Mouse (Mus musculus): ENCODE results near the gene 4930502E18Rik. TPM values are rescaled to one million over a fixed set of nuclear protein-coding genes. Genes with fewer than 3 reads are reported as not detected.

4930502E18Rik gene
- polyA plus RNA-seq, 1 experiment from 2014 or later = not detected

DNA sequence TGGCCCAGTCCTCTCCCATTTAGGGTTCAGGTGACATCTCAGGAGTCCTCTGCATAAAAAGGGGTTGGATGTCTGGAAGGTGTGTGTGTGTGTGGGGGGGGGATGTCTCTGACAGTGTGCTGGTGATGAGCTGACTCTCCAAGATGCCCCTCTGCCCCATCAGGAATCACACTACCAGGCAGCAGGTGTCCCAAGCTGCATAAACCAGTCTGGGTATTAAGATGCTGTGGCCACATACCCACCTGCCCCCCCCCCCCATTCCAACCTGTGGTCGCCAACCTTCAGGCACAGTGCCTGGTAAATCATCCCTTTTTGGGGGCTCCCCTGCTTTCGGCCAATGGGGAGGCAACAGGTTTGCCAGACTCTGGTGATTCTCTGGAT, 8.7 kb upstream of the 4930502E18Rik start:
- Histone ChIP-seq H3K27me3 (ENCODE audit: control insufficient read depth, insufficient read depth, low read length) (no peaks in the 10 kb centered on the region), H3K9me3 (ENCODE audit: control insufficient read depth, low read length) (no peaks in the 10 kb centered on the region), H3K9ac (ENCODE audit: low read depth, low read length) (no peak overlapping the region), H3K4me2 (replicated peaks; ENCODE audit: low read depth, low read length) (no peak overlapping the region; the same call in 1 of the 2 replicates), H3K27ac (ENCODE audit: low read depth, low read length) (no peak overlapping the region), H3K4me1 (replicated peaks; ENCODE audit: control insufficient read depth, insufficient read depth, low read length) (no peaks in the 10 kb centered on the region), H3K4me3 (ENCODE audit: low read depth, low read length) (no peak overlapping the region), H3K36me3 (ENCODE audit: control insufficient read depth, insufficient read depth, low read length) (no peaks in the 10 kb centered on the region)
- DNase-seq (ENCODE audit: low spot score) = no peak
- 57% methylated on average over 1 of the region's 2 CpGs for WGBS
- ATAC-seq (ENCODE audit: low FRiP score) = peak; percentile 36

DNA sequence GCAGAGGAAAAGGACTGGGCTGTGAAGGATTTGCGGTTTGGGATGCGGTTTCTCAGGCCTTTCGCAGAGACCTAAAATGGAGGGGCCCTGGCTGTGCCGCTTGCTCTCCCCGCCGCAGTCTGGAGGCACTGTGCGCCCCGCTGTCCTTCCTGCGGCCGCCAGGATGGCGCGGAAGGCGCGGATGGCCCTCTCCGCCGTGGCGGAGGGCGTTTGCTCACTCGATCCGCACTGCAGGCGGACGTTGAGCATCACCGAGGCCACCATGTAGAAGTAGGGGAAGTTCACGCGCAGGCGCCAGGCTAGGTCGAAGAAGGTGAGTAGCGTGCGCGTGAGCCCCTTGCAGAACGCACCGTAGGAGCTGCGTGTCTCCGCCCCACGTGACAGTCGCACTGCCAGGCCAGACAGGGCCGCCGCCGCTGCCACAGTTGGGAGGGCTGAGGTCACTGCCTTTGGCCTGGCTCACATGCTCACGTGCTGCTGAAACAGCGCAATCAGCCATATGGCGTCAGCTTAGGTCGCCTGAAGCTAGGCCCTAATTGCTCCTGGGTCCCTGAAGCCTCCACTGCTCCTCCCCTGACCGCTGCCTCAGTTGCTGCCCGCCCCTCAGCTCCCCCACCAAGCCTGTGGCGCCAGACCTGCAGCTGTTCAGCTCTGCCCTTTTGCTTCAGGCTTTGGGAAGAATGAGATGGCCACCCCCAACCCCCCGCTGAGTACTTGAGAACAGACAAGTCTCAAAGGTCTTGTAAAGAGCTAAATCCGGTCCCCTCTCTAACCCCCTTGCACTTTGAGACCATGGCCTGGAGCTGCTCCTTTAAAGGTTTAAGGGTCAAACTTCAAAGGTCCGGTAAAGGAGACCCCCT, 8.1 kb upstream of the 4930502E18Rik start:
- no peaks in the 10 kb centered on the region for H3K36me3 ChIP-seq (ENCODE audit: control insufficient read depth, insufficient read depth, low read length)
- WGBS = 10% methylated on average over 28 of the region's 49 CpGs
- no peak overlapping the region for H3K27ac ChIP-seq (ENCODE audit: low read depth, low read length)
- H3K4me3 ChIP-seq (ENCODE audit: low read depth, low read length) = peak overlapping the region; percentile 16
- H3K9me3 ChIP-seq (ENCODE audit: control insufficient read depth, low read length) = no peaks in the 10 kb centered on the region
- H3K9ac ChIP-seq (ENCODE audit: low read depth, low read length) = no peak overlapping the region
- H3K4me2 ChIP-seq (replicated peaks; ENCODE audit: low read depth, low read length) = peak overlapping the region; percentile 43
- ATAC-seq (ENCODE audit: low FRiP score) = peak; percentile 88
- H3K27me3 ChIP-seq (ENCODE audit: control insufficient read depth, insufficient read depth, low read length) = no peaks in the 10 kb centered on the region
- DNase-seq (ENCODE audit: low spot score) = peak; percentile 60
- H3K4me1 ChIP-seq (replicated peaks; ENCODE audit: control insufficient read depth, insufficient read depth, low read length) = no peaks in the 10 kb centered on the region

DNA sequence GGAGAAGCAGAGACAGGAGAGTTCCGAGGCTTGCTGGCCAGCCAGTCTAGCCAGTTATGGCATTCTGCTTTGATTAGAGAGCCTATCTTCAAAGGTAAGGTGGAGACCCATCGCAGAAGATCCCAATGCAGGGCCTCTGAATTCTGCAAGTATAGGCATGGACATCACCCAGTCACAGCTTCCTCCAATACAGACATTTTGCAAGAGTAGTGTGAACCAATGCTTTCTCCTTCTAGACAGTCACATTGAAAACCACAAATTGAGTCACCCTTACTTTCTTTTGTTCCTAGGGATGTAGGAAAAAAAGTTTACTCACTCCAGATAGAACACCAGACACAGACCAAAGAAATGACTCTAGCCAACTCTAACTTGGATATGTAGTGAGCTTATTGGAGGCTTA, 4.3 kb downstream of the 4930502E18Rik start:
- no peaks in the 10 kb centered on the region for H3K36me3 ChIP-seq (ENCODE audit: control insufficient read depth, insufficient read depth, low read length)
- no peaks in the 10 kb centered on the region for H3K9me3 ChIP-seq (ENCODE audit: control insufficient read depth, low read length)
- H3K9ac ChIP-seq (ENCODE audit: low read depth, low read length) = no peak overlapping the region
- H3K27ac ChIP-seq (ENCODE audit: low read depth, low read length) = no peak overlapping the region
- no peak overlapping the region for H3K4me3 ChIP-seq (ENCODE audit: low read depth, low read length)
- no peaks in the 10 kb centered on the region for H3K4me1 ChIP-seq (replicated peaks; ENCODE audit: control insufficient read depth, insufficient read depth, low read length)
- H3K4me2 ChIP-seq (replicated peaks; ENCODE audit: low read depth, low read length) = no peak overlapping the region
- no peak for DNase-seq (ENCODE audit: low spot score)
- 77% methylated on average over 2 of the region's 2 CpGs for WGBS
- H3K27me3 ChIP-seq (ENCODE audit: control insufficient read depth, insufficient read depth, low read length) = no peaks in the 10 kb centered on the region
- ATAC-seq (ENCODE audit: low FRiP score) = no peak

DNA sequence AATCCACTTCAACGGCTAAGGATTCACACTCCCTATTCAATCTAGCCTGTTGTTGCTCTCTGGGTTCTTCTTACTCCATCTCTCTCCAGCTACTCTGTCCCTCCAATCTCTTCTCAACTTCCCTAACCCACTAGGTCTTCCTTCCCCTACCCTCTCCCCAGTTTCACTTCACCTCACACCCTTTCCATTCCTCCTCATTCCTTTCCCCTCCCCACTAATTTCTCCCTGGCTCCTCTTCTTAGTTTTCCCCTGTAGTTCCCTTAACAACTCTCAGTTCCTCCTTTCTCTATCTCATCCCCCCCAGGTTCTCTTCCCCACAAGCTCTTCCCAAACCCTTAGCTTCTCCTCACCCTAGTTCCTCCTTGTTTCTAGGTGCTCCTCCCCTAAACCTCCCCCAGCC, 28.2 kb downstream of the 4930502E18Rik start:
- Histone ChIP-seq H3K9me3 (ENCODE audit: control insufficient read depth, low read length) (no peaks in the 10 kb centered on the region), H3K4me3 (ENCODE audit: low read depth, low read length) (no peak overlapping the region), H3K4me2 (replicated peaks; ENCODE audit: low read depth, low read length) (no peak overlapping the region), H3K27me3 (ENCODE audit: control insufficient read depth, insufficient read depth, low read length) (no peaks in the 10 kb centered on the region), H3K4me1 (replicated peaks; ENCODE audit: control insufficient read depth, insufficient read depth, low read length) (no peaks in the 10 kb centered on the region), H3K27ac (ENCODE audit: low read depth, low read length) (no peak overlapping the region), H3K9ac (ENCODE audit: low read depth, low read length) (no peak overlapping the region), H3K36me3 (ENCODE audit: control insufficient read depth, insufficient read depth, low read length) (no peaks in the 10 kb centered on the region)
- 80% methylated on average over 1 of the region's 1 CpGs for WGBS
- DNase-seq (ENCODE audit: low spot score) (no peak), ATAC-seq (ENCODE audit: low FRiP score) (no peak)

DNA sequence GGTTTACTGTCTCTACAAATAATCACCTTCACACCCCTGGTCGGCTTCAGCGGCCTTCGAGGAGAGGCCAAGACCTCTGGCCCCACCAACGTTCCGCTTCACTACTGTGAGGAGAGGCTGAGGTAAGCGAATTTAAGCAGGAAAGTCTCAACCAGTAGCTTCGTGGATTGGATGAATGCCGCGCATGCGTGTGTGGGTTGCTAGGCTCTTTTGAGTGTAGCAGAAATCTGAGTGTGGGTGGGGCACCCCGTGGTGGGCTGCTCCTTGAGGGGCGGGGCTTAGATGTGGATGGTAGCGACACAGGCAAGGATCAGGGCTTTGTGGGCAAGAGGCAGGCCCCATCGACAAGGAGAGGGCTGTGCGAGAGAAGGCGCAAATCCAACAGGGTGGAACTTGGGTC, 33.1 kb downstream of the 4930502E18Rik start, which contains the start of gene 1700013H16Rik:
1700013H16Rik (minus strand) TSS at position 96 of the 400 bp plus-strand sequence.
- WGBS = 93% methylated on average over 16 of the region's 16 CpGs
- Histone ChIP-seq H3K27ac (ENCODE audit: low read depth, low read length) (no peak within 1 kb of the TSS), H3K27me3 (ENCODE audit: control insufficient read depth, insufficient read depth, low read length) (no peaks in the 10 kb centered on the region), H3K9ac (ENCODE audit: low read depth, low read length) (no peak within 1 kb of the TSS), H3K36me3 (ENCODE audit: control insufficient read depth, insufficient read depth, low read length) (no peaks in the 10 kb centered on the region), H3K4me3 (ENCODE audit: low read depth, low read length) (no peak within 1 kb of the TSS), H3K4me2 (replicated peaks; ENCODE audit: low read depth, low read length) (no peak within 1 kb of the TSS), H3K9me3 (ENCODE audit: control insufficient read depth, low read length) (no peaks in the 10 kb centered on the region), H3K4me1 (replicated peaks; ENCODE audit: control insufficient read depth, insufficient read depth, low read length) (no peaks in the 10 kb centered on the region)
- DNase-seq (ENCODE audit: low spot score) (no peak), ATAC-seq (ENCODE audit: low FRiP score) (no peak)

DNA sequence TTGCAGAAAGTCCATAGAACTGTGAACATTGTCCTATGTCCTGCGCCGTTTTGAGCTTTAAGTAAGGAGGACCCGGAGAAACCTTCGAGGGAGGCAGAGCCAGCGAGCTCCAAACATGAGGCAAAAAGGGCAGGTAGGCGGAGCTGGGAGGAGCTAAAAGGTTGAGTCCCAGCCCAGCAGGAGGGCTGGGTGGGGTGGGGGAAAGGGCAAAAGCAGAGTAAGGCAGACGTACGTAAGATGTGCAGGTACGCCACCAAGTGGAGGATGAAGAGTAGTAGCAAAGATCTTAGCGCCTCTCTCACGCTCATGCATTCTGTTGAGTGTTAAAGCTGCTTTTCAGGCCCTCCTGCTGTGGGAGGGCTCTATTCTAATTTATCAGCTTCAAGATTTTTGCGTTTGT, 51.6 kb downstream of the 4930502E18Rik start, which contains the start of gene Zfp36l3:
Zfp36l3 (minus strand) TSS at position 119 of the 400 bp plus-strand sequence.
- no peak for ATAC-seq (ENCODE audit: low FRiP score)
- Histone ChIP-seq H3K4me1 (replicated peaks; ENCODE audit: control insufficient read depth, insufficient read depth, low read length) (no peaks in the 10 kb centered on the region), H3K4me2 (replicated peaks; ENCODE audit: low read depth, low read length) (no peak within 1 kb of the TSS), H3K36me3 (ENCODE audit: control insufficient read depth, insufficient read depth, low read length) (no peaks in the 10 kb centered on the region), H3K27me3 (ENCODE audit: control insufficient read depth, insufficient read depth, low read length) (no peaks in the 10 kb centered on the region), H3K9ac (ENCODE audit: low read depth, low read length) (no peak within 1 kb of the TSS), H3K9me3 (ENCODE audit: control insufficient read depth, low read length) (no peaks in the 10 kb centered on the region), H3K4me3 (ENCODE audit: low read depth, low read length) (no peak within 1 kb of the TSS), H3K27ac (ENCODE audit: low read depth, low read length) (no peak within 1 kb of the TSS)
- DNase-seq (ENCODE audit: low spot score) = no peak
- WGBS = 92% methylated on average over 12 of the region's 12 CpGs

Other genes with a start within 250 kb of the 4930502E18Rik start
- gene Rtl8c, start 116.8 kb upstream of the 4930502E18Rik start, polyA plus RNA-seq (2014; fragmentation: Nextera tagmentation; extraction: Ambion mirVana) = 66.2 and 79.1 TPM in 2 replicates
- not detected in 2 replicates for gene Gm14597, start 115.8 kb upstream of the 4930502E18Rik start, polyA plus RNA-seq (2014; fragmentation: Nextera tagmentation; extraction: Ambion mirVana)
- gene Rtl8a, start 81.1 kb upstream of the 4930502E18Rik start, polyA plus RNA-seq (2014; fragmentation: Nextera tagmentation; extraction: Ambion mirVana) = 95.2 and 111 TPM in 2 replicates
- gene Rtl8b, start 54.4 kb upstream of the 4930502E18Rik start, polyA plus RNA-seq (2014; fragmentation: Nextera tagmentation; extraction: Ambion mirVana) = 82.8 and 85.5 TPM in 2 replicates
- not detected in 2 replicates for gene 1700013H16Rik, start 33.0 kb downstream of the 4930502E18Rik start, polyA plus RNA-seq (2014; fragmentation: Nextera tagmentation; extraction: Ambion mirVana)
- gene Zfp36l3, start 51.6 kb downstream of the 4930502E18Rik start, polyA plus RNA-seq (2014; fragmentation: Nextera tagmentation; extraction: Ambion mirVana) = not detected in 2 replicates
- 1.1 and 2.0 TPM in 2 replicates for gene Xlr, start 72.9 kb downstream of the 4930502E18Rik start, polyA plus RNA-seq (2014; fragmentation: Nextera tagmentation; extraction: Ambion mirVana)